Mouse (Mus musculus) kidney, adult 2 months (tissue): ENCODE data around the gene Otop2. TPM values are rescaled to one million over a fixed set of nuclear protein-coding genes. Genes with fewer than 3 reads are reported as not detected.

Experiments
- DNase-seq: peaks from one replicate; pipeline ENCODE4 v3.0.0; 2021
- H3K27ac ChIP-seq: fragments of 200-500 bp; 2 replicates; pipeline ENCODE4 v1.5.1; 2012; ENCODE audit warnings: low read depth, low read length, control low read depth, inconsistent platforms; ENCODE audit not compliant: insufficient read depth
- H3K27me3 ChIP-seq: fragments of 200-500 bp; replicated peaks from 2 replicates; pipeline ENCODE4 v1.6.1; 2012; ENCODE audit warnings: mild to moderate bottlenecking, moderate library complexity, low read length, inconsistent platforms; ENCODE audit not compliant: control insufficient read depth, insufficient read depth
- H3K36me3 ChIP-seq: fragments of 200-500 bp; 2 replicates; pipeline ENCODE4 v1.6.1; 2012; ENCODE audit warnings: mild to moderate bottlenecking, moderate library complexity, low read length, inconsistent platforms; ENCODE audit not compliant: control insufficient read depth, insufficient read depth
- H3K4me1 ChIP-seq: fragments of 200-500 bp; 2 replicates; pipeline ENCODE4 v1.6.1; 2011; ENCODE audit warnings: low read length; ENCODE audit not compliant: control insufficient read depth, insufficient read depth
- H3K4me3 ChIP-seq: fragments of 200-500 bp; 2 replicates; pipeline ENCODE4 v1.5.1; 2011; ENCODE audit warnings: mild to moderate bottlenecking, low read depth, low read length, control low read depth; ENCODE audit not compliant: insufficient read depth
- CTCF ChIP-seq: fragments of 200-500 bp; conservative IDR thresholded peaks from 2 replicates; pipeline ENCODE4 v1.5.1; 2011; ENCODE audit warnings: low read depth, mild to moderate bottlenecking, control low read depth, low read length, moderate library complexity, mixed read lengths; ENCODE audit not compliant: insufficient read depth, insufficient read length
- POLR2A ChIP-seq: fragments of 200-500 bp; IDR thresholded peaks from one replicate; pipeline ENCODE4 v1.6.1; 2011; ENCODE audit warnings: low read depth, low read length, control low read depth
- WGBS: fragments of 180-500 bp; shearing (Covaris S2); methylation state at CpG from one replicate; pipeline ENCODE4 v1.1.7; 2018; 5-methylcytosine and 5-hydroxymethylcytosine counted together
- polyA plus RNA-seq: library from polyadenylated mRNA; depleted of rRNA; stranded (reverse); fragments of >200 nt; gene quantifications from 2 replicates; pipeline ENCODE4 v1.2.3, GENCODE M21; 2012

Otop2 gene
- polyA plus RNA-seq, 1 experiment, result not detected

- no peak for DNase-seq
- 8% methylated on average over 29 of the region's 29 CpGs for WGBS
- H3K4me3 ChIP-seq, result no peak within 1 kb of the TSS
- TF ChIP-seq CTCF (no peak), POLR2A (no peak)
- H3K27me3 ChIP-seq, result no peaks in the 10 kb centered on the region
- H3K36me3 ChIP-seq, result no peaks in the 10 kb centered on the region
- no peak within 1 kb of the TSS for H3K27ac ChIP-seq
- peaks cover 5% of the 10 kb centered on the region; the same call in 1 of the 2 replicates for H3K4me1 ChIP-seq
Measured at GRCm38 (mm10) chr11:115334531-115334930, 27.6 kb downstream of the Otop2 start, which contains the start of gene Otop3. TSS of gene Otop3 (plus strand) at chr11:115334731.

- Histone ChIP-seq H3K4me1 (peaks cover 5% of the 10 kb centered on the region; the same call in 1 of the 2 replicates), H3K27ac (no peak overlapping the region), H3K36me3 (no peaks in the 10 kb centered on the region), H3K4me3 (no peak overlapping the region), H3K27me3 (no peaks in the 10 kb centered on the region)
- WGBS, result 48% methylated on average over 12 of the region's 12 CpGs
- TF ChIP-seq POLR2A (no peak), CTCF (no peak)
- peak; percentile 42 for DNase-seq
Measured at GRCm38 (mm10) chr11:115335223-115335622, 28.3 kb downstream of the Otop2 start.

GRCm38 (mm10) chr11:115336115-115336514 lies 29.2 kb downstream of the Otop2 start:
- H3K27ac ChIP-seq, result no peak overlapping the region
- no peak for DNase-seq
- no peaks in the 10 kb centered on the region for H3K27me3 ChIP-seq
- no peaks in the 10 kb centered on the region for H3K36me3 ChIP-seq
- 18% methylated on average over 6 of the region's 6 CpGs for WGBS
- no peak overlapping the region for H3K4me3 ChIP-seq
- H3K4me1 ChIP-seq, result peaks cover 5% of the 10 kb centered on the region; the same call in 1 of the 2 replicates
- TF ChIP-seq POLR2A (no peak), CTCF (no peak)

- Histone ChIP-seq H3K27me3 (no peaks in the 10 kb centered on the region), H3K4me3 (no peak overlapping the region), H3K27ac (no peak overlapping the region), H3K4me1 (peaks cover 5% of the 10 kb centered on the region; the same call in 1 of the 2 replicates), H3K36me3 (no peaks in the 10 kb centered on the region)
- WGBS, result 32% methylated on average over 3 of the region's 3 CpGs
- peak; percentile 69 for DNase-seq
- no peak for TF ChIP-seq POLR2A
- TF ChIP-seq CTCF, result no peak
Measured at GRCm38 (mm10) chr11:115337350-115337749, 30.4 kb downstream of the Otop2 start.

- TF ChIP-seq POLR2A, result no peak
- TF ChIP-seq CTCF, result no peak
- no peak overlapping the region for H3K27ac ChIP-seq
- 26% methylated on average over 1 of the region's 1 CpGs for WGBS
- no peaks in the 10 kb centered on the region for H3K27me3 ChIP-seq
- H3K4me3 ChIP-seq, result no peak overlapping the region
- H3K4me1 ChIP-seq, result peaks cover 5% of the 10 kb centered on the region; the same call in 1 of the 2 replicates
- H3K36me3 ChIP-seq, result no peaks in the 10 kb centered on the region
- DNase-seq, result peak; percentile 55
Measured at GRCm38 (mm10) chr11:115337826-115338225, 30.9 kb downstream of the Otop2 start.

GRCm38 (mm10) chr11:115341246-115341645 lies 34.3 kb downstream of the Otop2 start:
- Histone ChIP-seq H3K27ac (no peak overlapping the region), H3K4me3 (no peak overlapping the region), H3K4me1 (peaks cover 5% of the 10 kb centered on the region; the same call in 1 of the 2 replicates), H3K27me3 (no peaks in the 10 kb centered on the region), H3K36me3 (no peaks in the 10 kb centered on the region)
- TF ChIP-seq CTCF (no peak), POLR2A (no peak)
- DNase-seq, result no peak
- 72% methylated on average over 2 of the region's 2 CpGs for WGBS

- H3K36me3 ChIP-seq, result no peaks in the 10 kb centered on the region
- H3K4me3 ChIP-seq, result no peak overlapping the region
- H3K4me1 ChIP-seq, result peaks cover 5% of the 10 kb centered on the region; the same call in 1 of the 2 replicates
- WGBS, result 58% methylated on average over 6 of the region's 6 CpGs
- H3K27ac ChIP-seq, result no peak overlapping the region
- TF ChIP-seq POLR2A (no peak), CTCF (no peak)
- DNase-seq, result no peak
- H3K27me3 ChIP-seq, result no peaks in the 10 kb centered on the region
Measured at GRCm38 (mm10) chr11:115341866-115342265, 34.9 kb downstream of the Otop2 start.
